Mouse (Mus musculus): ENCODE measurements around the gene Olfr878.

Gene Olfr878

GRCm38 (mm10) chr9:37917540-37917939 lies at the start of gene Olfr878:
Olfr878 (plus strand) TSS chr9:37917840.
- no peak for DNase-seq (ENCODE audit: low read depth, low spot score)

GRCm38 (mm10) chr9:37870246-37870645 lies 47.4 kb upstream of the Olfr878 start:
- no peak for DNase-seq (ENCODE audit: low read depth, low spot score)

GRCm38 (mm10) chr9:37871097-37871496 lies 46.5 kb upstream of the Olfr878 start:
- DNase-seq (ENCODE audit: low read depth, low spot score): no peak

- no peak for DNase-seq (ENCODE audit: low read depth, low spot score)
Measured at GRCm38 (mm10) chr9:37871536-37871935, 46.1 kb upstream of the Olfr878 start.

GRCm38 (mm10) chr9:37890960-37891359 lies 26.7 kb upstream of the Olfr878 start:
- DNase-seq (ENCODE audit: low read depth, low spot score): no peak

GRCm38 (mm10) chr9:37896661-37897060 lies 21.0 kb upstream of the Olfr878 start, which contains the start of gene Olfr145:
Olfr145 (plus strand) TSS chr9:37896724.
- DNase-seq (ENCODE audit: low read depth, low spot score): no peak

GRCm38 (mm10) chr9:37905555-37905954 lies 12.1 kb upstream of the Olfr878 start:
- DNase-seq (ENCODE audit: low read depth, low spot score): no peak

GRCm38 (mm10) chr9:37918018-37918417 lies 378 bp downstream of the Olfr878 start:
- no peak for DNase-seq (ENCODE audit: low read depth, low spot score)

- no peak for DNase-seq (ENCODE audit: low read depth, low spot score)
Measured at GRCm38 (mm10) chr9:37924194-37924593, 6.6 kb downstream of the Olfr878 start.

- DNase-seq (ENCODE audit: low read depth, low spot score): no peak
Measured at GRCm38 (mm10) chr9:37925445-37925844, 7.8 kb downstream of the Olfr878 start.

- DNase-seq (ENCODE audit: low read depth, low spot score): no peak
Measured at GRCm38 (mm10) chr9:37926019-37927013, 8.7 kb downstream of the Olfr878 start.

- DNase-seq (ENCODE audit: low read depth, low spot score): peak; percentile 11
Measured at GRCm38 (mm10) chr9:37932519-37932918, 14.9 kb downstream of the Olfr878 start.

- no peak for DNase-seq (ENCODE audit: low read depth, low spot score)
Measured at GRCm38 (mm10) chr9:37934146-37934545, 16.5 kb downstream of the Olfr878 start.

- DNase-seq (ENCODE audit: low read depth, low spot score): no peak
Measured at GRCm38 (mm10) chr9:37941167-37941566, 23.5 kb downstream of the Olfr878 start.
